Mouse (Mus musculus): Measurements from ENCODE around the gene Nphp3.

GRCm38 (mm10) chr9:104040362-104040761 is 38.0 kb downstream of the Nphp3 start, which contains the start of gene Gm28305:
- TF ChIP-seq POLR2A (IDR thresholded peaks at IDR 0.05; ENCODE audit: low read depth, low read length) (no peak), CTCF (IDR thresholded peaks at IDR 0.05; ENCODE audit: borderline replicate concordance, insufficient read depth, low read length) (no peak)

Data from embryonic fibroblast, embryonic 13.5 days (primary cell).